Mouse (Mus musculus): ENCODE measurements around the gene Tceanc2. TPM values are rescaled to one million over a fixed set of nuclear protein-coding genes. Genes with fewer than 3 reads are reported as not detected.

The Tceanc2 gene
- polyA plus RNA-seq, 1 experiment from 2014 or later, result 37.2 TPM

DNA sequence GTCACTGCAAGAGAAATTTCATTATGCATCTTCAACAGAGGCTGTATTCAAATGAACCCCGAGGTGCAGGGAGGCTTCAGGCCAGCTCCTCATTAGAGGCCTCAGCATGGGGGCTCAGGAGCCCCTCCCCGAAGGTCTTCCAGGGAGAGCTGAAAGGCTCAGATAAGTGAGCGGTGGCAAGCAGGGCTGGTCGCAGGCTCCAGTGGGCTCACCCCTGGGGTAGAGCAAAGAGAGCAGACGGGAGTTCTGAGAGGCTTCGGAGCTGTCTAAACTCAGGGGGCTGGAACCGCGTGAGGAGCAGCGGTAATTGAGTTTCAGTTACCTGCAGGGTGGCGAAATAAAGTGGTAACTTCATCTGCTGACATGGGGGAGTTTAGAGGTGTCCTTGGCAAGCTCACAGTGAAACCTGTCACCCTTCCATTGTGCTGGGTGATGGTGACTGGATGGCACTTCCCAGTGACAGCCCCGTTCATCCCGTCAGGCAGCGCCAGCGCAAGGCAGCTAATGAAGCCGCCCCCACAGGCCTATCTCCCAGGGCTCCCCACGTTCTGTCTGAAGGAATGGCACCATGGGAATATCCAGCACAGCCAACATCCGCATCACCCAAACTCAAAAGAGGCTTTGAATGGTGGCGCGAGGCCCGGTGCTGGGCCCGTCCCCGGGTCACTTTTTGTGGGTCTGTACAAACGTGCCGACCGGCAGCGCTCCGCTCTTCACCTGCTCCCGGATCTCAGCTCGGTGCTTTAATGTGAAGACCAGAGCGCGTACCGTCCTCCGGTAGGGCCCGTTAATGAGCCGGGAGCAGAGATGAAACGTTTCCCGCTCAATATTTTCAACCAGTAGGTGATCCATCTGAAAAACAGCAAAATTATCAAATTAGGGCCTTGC is 39.7 kb downstream of the Tceanc2 start:
- H3K4me2 ChIP-seq (replicated peaks), result no peak overlapping the region
- peak overlapping the region; percentile 73 for H3K27ac ChIP-seq (replicated peaks)
- H3K36me3 ChIP-seq, result no peaks in the 10 kb centered on the region
- 28% methylated on average over 37 of the region's 37 CpGs for WGBS
- peaks cover 56% of the 10 kb centered on the region for H3K4me1 ChIP-seq
- no peaks in the 10 kb centered on the region; the same call in 1 of the 2 replicates for H3K27me3 ChIP-seq
- ATAC-seq (ENCODE audit: low FRiP score, low read depth), result peak; percentile 61
- no peak overlapping the region for H3K4me3 ChIP-seq
- peak overlapping the region; percentile 29 for H3K9ac ChIP-seq (replicated peaks)
- H3K9me3 ChIP-seq, result no peaks in the 10 kb centered on the region

DNA sequence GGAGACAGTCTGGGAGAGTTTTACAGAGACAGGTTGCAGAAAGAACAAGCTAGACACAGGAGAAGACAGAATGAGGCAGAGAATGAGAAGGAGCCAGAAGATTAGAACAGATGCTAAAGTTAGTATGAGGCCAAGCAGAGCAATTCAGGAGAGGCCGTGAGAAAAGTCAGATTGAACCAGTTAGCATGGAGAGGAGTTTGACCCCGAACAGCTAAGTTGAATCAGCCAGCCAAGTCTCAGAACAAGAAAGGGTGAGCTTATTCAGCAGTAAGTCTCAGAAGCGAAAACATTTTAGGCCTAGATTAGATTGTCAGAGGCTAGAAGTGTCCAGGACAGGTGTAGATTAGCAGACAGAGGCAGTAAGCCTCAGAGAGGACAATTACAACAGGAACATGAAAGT is 42.4 kb downstream of the Tceanc2 start:
- peaks cover 56% of the 10 kb centered on the region for H3K4me1 ChIP-seq
- ATAC-seq (ENCODE audit: low FRiP score, low read depth), result no peak
- no peak overlapping the region for H3K9ac ChIP-seq (replicated peaks)
- no peak overlapping the region for H3K4me3 ChIP-seq
- no peaks in the 10 kb centered on the region for H3K36me3 ChIP-seq
- H3K9me3 ChIP-seq, result no peaks in the 10 kb centered on the region
- H3K27ac ChIP-seq (replicated peaks), result no peak overlapping the region
- no peaks in the 10 kb centered on the region; the same call in 1 of the 2 replicates for H3K27me3 ChIP-seq
- H3K4me2 ChIP-seq (replicated peaks), result no peak overlapping the region
- 44% methylated on average over 3 of the region's 3 CpGs for WGBS

DNA sequence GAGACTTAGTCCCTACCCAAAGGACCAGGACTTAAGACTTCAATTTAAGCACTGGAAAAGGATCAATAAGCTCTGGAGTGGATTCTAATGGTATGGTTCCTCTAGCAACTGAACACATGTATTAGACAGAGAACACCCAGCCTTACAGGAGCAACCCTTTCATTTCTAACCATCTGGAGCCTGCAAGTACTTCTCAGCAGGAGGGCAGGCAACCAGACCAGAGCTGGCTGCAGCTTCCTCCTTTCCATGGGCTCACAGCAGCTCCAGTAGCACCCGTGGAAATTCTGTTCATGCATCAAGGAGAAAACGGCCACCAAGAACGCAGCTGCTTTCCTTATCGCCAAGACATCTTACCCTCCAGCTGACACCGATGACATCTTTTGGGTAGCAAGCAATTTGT is 43.3 kb downstream of the Tceanc2 start:
- Histone ChIP-seq H3K4me3 (no peak overlapping the region), H3K9me3 (no peaks in the 10 kb centered on the region), H3K27me3 (no peaks in the 10 kb centered on the region; the same call in 1 of the 2 replicates), H3K9ac (replicated peaks) (no peak overlapping the region), H3K4me1 (peaks cover 52% of the 10 kb centered on the region), H3K36me3 (no peaks in the 10 kb centered on the region), H3K4me2 (replicated peaks) (no peak overlapping the region), H3K27ac (replicated peaks) (no peak overlapping the region; the same call in 1 of the 2 replicates)
- WGBS, result 71% methylated on average over 5 of the region's 5 CpGs
- ATAC-seq (ENCODE audit: low FRiP score, low read depth), result no peak

DNA sequence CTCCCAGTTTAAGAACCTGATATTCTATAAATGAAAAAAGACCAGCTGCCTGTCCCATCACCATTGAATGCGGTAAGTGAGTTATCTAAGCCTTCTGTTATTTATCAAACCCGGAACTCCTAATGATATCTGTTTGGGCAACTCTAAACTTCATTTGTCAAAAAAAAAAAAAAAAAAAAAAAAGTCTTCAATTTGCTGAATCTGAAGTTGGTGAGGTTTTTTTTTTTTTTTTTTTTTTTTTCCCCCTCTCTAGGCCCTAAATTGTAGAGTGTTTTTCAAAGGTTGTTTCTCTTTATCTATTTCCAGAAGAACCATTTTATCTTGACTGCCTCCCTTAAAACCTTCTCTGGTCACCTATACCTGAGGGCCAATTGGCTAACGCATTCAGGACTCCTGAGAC is 44.0 kb downstream of the Tceanc2 start:
- Histone ChIP-seq H3K27me3 (no peaks in the 10 kb centered on the region; the same call in 1 of the 2 replicates), H3K9me3 (no peaks in the 10 kb centered on the region), H3K4me1 (peaks cover 50% of the 10 kb centered on the region), H3K4me2 (replicated peaks) (no peak overlapping the region), H3K9ac (replicated peaks) (no peak overlapping the region), H3K4me3 (no peak overlapping the region), H3K36me3 (no peaks in the 10 kb centered on the region), H3K27ac (replicated peaks) (no peak overlapping the region)
- WGBS, result 87% methylated on average over 3 of the region's 3 CpGs
- no peak for ATAC-seq (ENCODE audit: low FRiP score, low read depth)

DNA sequence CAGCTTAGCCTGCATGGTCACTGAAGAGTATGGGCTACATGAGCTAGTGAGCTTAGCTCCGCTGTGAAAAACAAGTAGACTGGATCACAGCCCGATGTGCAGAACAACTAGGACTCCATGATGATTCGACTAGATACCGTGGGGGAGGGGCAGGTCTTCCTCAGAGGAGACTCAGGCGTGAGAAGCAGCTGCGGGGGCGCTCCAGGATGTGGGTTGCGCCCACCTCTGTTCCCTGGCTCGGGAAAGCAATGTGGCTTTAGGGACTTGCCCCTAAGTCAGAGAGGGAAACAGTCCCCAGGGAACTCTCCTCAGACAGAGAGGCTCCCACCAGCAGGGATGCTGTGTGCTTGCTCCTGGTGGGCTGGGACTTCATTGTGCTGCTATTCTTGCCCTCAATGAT is 48.4 kb downstream of the Tceanc2 start:
- Histone ChIP-seq H3K9me3 (no peaks in the 10 kb centered on the region), H3K4me2 (replicated peaks) (no peak overlapping the region), H3K27me3 (no peaks in the 10 kb centered on the region; the same call in 1 of the 2 replicates), H3K4me3 (no peak overlapping the region), H3K27ac (replicated peaks) (no peak overlapping the region), H3K9ac (replicated peaks) (no peak overlapping the region), H3K4me1 (peaks cover 48% of the 10 kb centered on the region), H3K36me3 (no peaks in the 10 kb centered on the region)
- WGBS, result 14% methylated on average over 9 of the region's 9 CpGs
- no peak for ATAC-seq (ENCODE audit: low FRiP score, low read depth)

DNA sequence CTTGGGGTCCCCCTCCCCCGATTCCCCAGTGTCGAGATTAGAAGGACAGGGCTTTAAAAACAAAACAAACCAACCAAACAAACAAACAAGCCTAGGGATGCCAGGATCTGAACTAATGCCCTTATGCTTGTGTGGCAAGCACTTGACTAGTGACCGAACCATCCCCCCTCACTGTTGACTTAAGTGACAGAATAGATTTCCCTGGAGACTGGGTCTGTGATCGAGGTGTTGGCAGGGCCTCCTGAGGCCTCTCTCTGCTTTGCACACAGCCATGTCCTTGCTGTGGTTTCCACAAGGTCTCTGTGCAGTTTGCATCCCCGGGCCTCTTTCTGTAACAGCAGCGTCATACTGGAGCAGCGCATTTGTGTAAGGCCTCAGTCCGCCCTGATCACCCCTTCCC is 49.5 kb downstream of the Tceanc2 start:
- ATAC-seq (ENCODE audit: low FRiP score, low read depth), result no peak
- 75% methylated on average over 8 of the region's 8 CpGs for whole genome bisulfite sequencing
- peaks cover 44% of the 10 kb centered on the region for H3K4me1 ChIP-seq
- no peak overlapping the region for H3K4me3 ChIP-seq
- peaks cover 4% of the 10 kb centered on the region for H3K27me3 ChIP-seq
- no peaks in the 10 kb centered on the region for H3K9me3 ChIP-seq
- no peak overlapping the region; the same call in 1 of the 2 replicates for H3K27ac ChIP-seq (replicated peaks)
- H3K36me3 ChIP-seq, result no peaks in the 10 kb centered on the region
- H3K4me2 ChIP-seq (replicated peaks), result no peak overlapping the region
- H3K9ac ChIP-seq (replicated peaks), result no peak overlapping the region

DNA sequence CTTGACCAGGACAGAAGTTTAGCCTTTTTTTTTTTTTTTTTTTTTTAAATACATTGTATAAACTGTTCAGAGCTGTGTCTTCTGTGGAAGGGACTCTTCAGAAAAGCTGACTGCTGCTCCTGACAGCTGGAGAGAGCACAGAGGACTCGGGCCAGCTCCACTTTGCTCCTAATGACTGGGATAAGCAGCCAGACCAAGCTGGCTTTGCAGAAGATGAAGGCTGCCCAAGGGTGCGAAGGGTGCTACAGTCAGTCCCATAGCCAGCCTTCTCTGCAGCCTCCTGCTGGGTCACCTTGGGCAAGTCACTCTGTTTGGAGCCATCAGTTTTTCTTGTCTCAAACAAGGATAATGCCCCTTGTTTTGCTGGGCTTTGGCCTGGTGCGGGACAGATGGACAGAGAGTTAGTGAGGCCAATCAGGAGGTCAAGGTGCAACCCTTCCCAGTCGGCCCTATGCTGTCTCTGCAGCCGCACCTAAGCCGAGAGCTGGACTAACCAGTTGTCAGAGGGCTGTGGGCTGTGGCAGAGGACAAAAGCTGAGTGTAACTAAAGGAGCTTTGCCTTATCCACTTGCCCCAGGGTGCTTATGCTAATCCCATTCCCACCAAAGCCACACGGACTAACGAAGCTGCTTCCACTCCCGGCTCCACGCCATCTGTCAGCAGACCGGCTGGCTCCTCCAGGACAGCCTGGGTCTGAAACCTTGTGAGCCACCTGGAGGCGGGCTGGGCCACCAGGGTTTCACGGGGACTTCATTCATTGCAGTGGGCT is 50.8 kb downstream of the Tceanc2 start:
- peaks cover 4% of the 10 kb centered on the region for H3K27me3 ChIP-seq
- H3K4me3 ChIP-seq, result no peak overlapping the region
- no peaks in the 10 kb centered on the region for H3K36me3 ChIP-seq
- peaks cover 44% of the 10 kb centered on the region for H3K4me1 ChIP-seq
- H3K4me2 ChIP-seq (replicated peaks), result no peak overlapping the region
- ATAC-seq (ENCODE audit: low FRiP score, low read depth), result peak; percentile 87
- WGBS, result 9% methylated on average over 13 of the region's 13 CpGs
- no peaks in the 10 kb centered on the region for H3K9me3 ChIP-seq
- peak overlapping the region; percentile 87 for H3K27ac ChIP-seq (replicated peaks)
- no peak overlapping the region for H3K9ac ChIP-seq (replicated peaks)

DNA sequence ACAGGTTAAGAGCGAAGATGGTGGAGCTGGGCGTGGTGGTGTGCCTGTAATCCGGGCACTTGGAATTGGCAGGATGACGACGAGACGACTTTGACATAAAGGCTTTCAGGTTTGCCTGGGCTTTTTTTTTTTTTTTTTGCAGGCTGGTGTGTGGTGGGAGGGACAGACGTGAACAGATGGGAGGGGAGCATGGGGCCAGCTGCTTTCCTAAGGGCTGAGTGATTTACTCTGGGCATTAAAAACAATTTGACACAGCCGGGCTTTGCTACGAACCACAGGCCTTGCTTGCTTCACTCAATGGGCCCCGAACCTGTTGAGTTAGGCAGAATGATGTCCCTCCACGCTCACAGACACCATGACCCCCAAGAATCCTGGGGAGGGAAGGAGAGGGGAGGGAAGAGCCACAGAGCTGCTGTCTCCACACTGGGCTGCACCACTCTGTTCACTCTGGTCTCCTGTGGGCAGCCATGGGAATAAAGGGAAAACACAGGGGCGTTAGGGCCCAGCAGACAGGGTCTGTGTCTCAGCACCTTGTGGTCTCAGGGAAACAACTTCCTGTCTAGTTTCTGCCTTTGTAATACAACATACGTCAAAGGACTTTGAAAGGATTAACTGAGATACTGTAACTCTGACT is 51.9 kb downstream of the Tceanc2 start:
- Histone ChIP-seq H3K9me3 (no peaks in the 10 kb centered on the region), H3K27ac (replicated peaks) (peak overlapping the region; percentile 87), H3K9ac (replicated peaks) (no peak overlapping the region), H3K36me3 (no peaks in the 10 kb centered on the region), H3K4me1 (peaks cover 44% of the 10 kb centered on the region), H3K4me3 (no peak overlapping the region), H3K4me2 (replicated peaks) (0 out of 2 replicates have a peak overlapping the region, but pooled peaks have one; percentile 21), H3K27me3 (peaks cover 4% of the 10 kb centered on the region)
- 38% methylated on average over 13 of the region's 13 CpGs for WGBS
- peak; percentile 32; the same call in 1 of the 2 replicates for ATAC-seq (ENCODE audit: low FRiP score, low read depth)

DNA sequence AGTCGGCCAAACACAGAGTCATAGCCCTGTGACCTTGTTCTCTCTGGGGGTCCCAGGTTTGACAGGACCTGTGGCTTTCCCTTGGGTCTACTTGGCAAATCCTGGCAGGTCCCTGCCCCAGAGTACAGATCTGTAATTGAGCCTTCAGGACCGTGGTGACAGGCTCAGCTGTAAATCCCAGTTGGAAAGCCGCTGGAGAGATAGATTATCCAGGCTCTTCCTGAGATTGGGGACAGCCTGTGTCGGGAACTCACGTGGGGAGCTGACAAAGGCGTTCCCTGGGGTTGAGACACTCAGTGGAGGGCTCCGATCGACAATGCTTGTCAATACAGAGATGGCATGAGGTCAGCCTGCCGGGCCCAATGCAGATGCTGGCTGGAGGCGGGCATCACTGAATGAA is 52.5 kb downstream of the Tceanc2 start:
- 36% methylated on average over 10 of the region's 10 CpGs for WGBS
- no peak overlapping the region for H3K4me3 ChIP-seq
- no peaks in the 10 kb centered on the region for H3K9me3 ChIP-seq
- no peak overlapping the region for H3K4me2 ChIP-seq (replicated peaks)
- peaks cover 4% of the 10 kb centered on the region for H3K27me3 ChIP-seq
- no peaks in the 10 kb centered on the region for H3K36me3 ChIP-seq
- no peak overlapping the region for H3K9ac ChIP-seq (replicated peaks)
- peak overlapping the region; percentile 87 for H3K27ac ChIP-seq (replicated peaks)
- ATAC-seq (ENCODE audit: low FRiP score, low read depth), result 0 out of 2 replicates have a peak, but pooled peaks have one; percentile 7
- H3K4me1 ChIP-seq, result peaks cover 48% of the 10 kb centered on the region

DNA sequence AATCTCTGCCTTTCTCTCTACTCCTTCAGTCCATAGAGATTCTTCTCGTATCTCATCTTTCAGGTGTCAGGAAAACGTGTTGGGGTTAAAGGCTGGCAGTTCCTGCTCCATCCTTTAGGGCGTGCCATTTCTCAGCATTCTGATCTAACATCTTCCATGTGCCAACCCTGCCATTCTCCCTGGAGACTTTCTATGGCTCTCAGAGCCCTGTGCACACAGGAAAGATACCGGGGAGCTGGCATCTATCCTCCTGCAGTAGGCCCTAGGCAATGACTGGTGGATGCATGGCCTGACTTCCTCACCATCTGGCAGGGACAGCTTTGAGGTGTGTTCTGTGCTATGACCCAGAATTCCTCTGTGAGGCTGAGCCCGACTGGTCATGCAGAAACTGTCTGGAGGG is 53.8 kb downstream of the Tceanc2 start:
- Histone ChIP-seq H3K27me3 (peaks cover 4% of the 10 kb centered on the region), H3K4me1 (peaks cover 46% of the 10 kb centered on the region), H3K9ac (replicated peaks) (no peak overlapping the region), H3K36me3 (no peaks in the 10 kb centered on the region), H3K27ac (replicated peaks) (no peak overlapping the region), H3K9me3 (no peaks in the 10 kb centered on the region), H3K4me3 (no peak overlapping the region), H3K4me2 (replicated peaks) (no peak overlapping the region)
- ATAC-seq (ENCODE audit: low FRiP score, low read depth), result no peak
- 61% methylated on average over 5 of the region's 5 CpGs for WGBS

DNA sequence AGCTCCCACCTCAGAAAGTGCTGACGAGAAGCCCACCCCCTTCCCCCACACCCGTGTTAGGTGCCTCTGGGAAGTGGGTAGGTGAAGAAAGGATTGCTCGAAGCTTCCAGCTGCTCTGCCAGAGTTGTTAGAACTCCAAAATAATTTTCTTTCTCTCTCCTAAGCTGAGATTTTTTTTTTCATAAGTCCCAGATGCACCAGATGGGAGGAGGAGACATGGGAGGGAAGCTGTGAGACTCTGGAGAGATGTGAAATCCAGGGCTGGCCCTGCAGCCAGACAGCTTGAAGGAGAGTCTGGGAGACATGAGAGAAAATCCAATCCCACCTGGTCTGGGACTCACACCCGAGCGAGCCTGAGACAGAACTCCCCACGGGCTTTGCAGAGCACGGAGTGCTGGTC is 54.5 kb downstream of the Tceanc2 start:
- no peaks in the 10 kb centered on the region for H3K9me3 ChIP-seq
- H3K27me3 ChIP-seq, result peaks cover 4% of the 10 kb centered on the region
- H3K9ac ChIP-seq (replicated peaks), result no peak overlapping the region
- ATAC-seq (ENCODE audit: low FRiP score, low read depth), result no peak
- H3K4me2 ChIP-seq (replicated peaks), result no peak overlapping the region
- H3K27ac ChIP-seq (replicated peaks), result 0 out of 2 replicates have a peak overlapping the region, but pooled peaks have one; percentile 6
- 68% methylated on average over 7 of the region's 7 CpGs for WGBS
- peaks cover 39% of the 10 kb centered on the region for H3K4me1 ChIP-seq
- no peak overlapping the region for H3K4me3 ChIP-seq
- no peaks in the 10 kb centered on the region for H3K36me3 ChIP-seq
